Mouse (Mus musculus) cortical plate, adult 2 months (tissue): ENCODE results near the gene Lman1l. TPM values are rescaled to one million over a fixed set of nuclear protein-coding genes. Genes with fewer than 3 reads are reported as not detected.
A peak's percentile ranks its signal among the peaks of the same experiment; 100 is the strongest.

Experiments used
- H3K27ac ChIP-seq: fragments of 200-500 bp; 2 replicates; pipeline ENCODE4 v1.5.1; 2012; ENCODE audit warnings: low read length, control low read depth, inconsistent platforms; ENCODE audit not compliant: insufficient read depth
- H3K4me1 ChIP-seq: fragments of 200-500 bp; 2 replicates; pipeline ENCODE4 v1.6.1; 2011; ENCODE audit warnings: low read length; ENCODE audit not compliant: control insufficient read depth, insufficient read depth
- H3K4me3 ChIP-seq: fragments of 200-500 bp; 2 replicates; pipeline ENCODE4 v1.5.1; 2011; ENCODE audit warnings: mild to moderate bottlenecking, low read length, control low read depth; ENCODE audit not compliant: insufficient read depth
- CTCF ChIP-seq: fragments of 200-500 bp; IDR thresholded peaks from 2 replicates; pipeline ENCODE4 v1.5.1; 2011; ENCODE audit warnings: mild to moderate bottlenecking, control low read depth, low read length; ENCODE audit not compliant: insufficient read depth; ENCODE audit errors: extremely low read depth
- POLR2A ChIP-seq: fragments of 200-500 bp; IDR thresholded peaks from 2 replicates; pipeline ENCODE4 v1.6.1; 2011; ENCODE audit warnings: mild to moderate bottlenecking, low read length, control low read depth; ENCODE audit not compliant: insufficient read depth; ENCODE audit errors: extremely low read depth
- polyA plus RNA-seq: library from polyadenylated mRNA; depleted of rRNA; stranded (reverse); fragments of >200 nt; gene quantifications from 2 replicates; pipeline ENCODE4 v1.2.3, GENCODE M21; 2012

Lman1l gene
- polyA plus RNA-seq, 1 experiment, result not detected

GRCm38 (mm10) chr9:57605503-57605902 lies 15.1 kb downstream of the Lman1l start:
- Histone ChIP-seq H3K4me3 (peak overlapping the region; percentile 3; the same call in 1 of the 2 replicates), H3K4me1 (peaks cover 3% of the 10 kb centered on the region; the same call in 1 of the 2 replicates), H3K27ac (no peak overlapping the region)
- TF ChIP-seq CTCF (no peak), POLR2A (no peak)

- Histone ChIP-seq H3K27ac (no peak overlapping the region), H3K4me1 (peaks cover 3% of the 10 kb centered on the region; the same call in 1 of the 2 replicates), H3K4me3 (no peak overlapping the region; the same call in 1 of the 2 replicates)
- TF ChIP-seq POLR2A (no peak), CTCF (no peak)
These were observed 15.7 kb downstream of the Lman1l start for GRCm38 (mm10) chr9:57604875-57605274.

GRCm38 (mm10) chr9:57602098-57602497 lies 18.5 kb downstream of the Lman1l start:
- H3K27ac ChIP-seq, result no peak overlapping the region
- TF ChIP-seq CTCF, result no peak
- TF ChIP-seq POLR2A, result no peak
- H3K4me3 ChIP-seq, result no peak overlapping the region
- H3K4me1 ChIP-seq, result peaks cover 3% of the 10 kb centered on the region; the same call in 1 of the 2 replicates

- Histone ChIP-seq H3K27ac (no peak overlapping the region), H3K4me3 (no peak overlapping the region), H3K4me1 (peaks cover 3% of the 10 kb centered on the region; the same call in 1 of the 2 replicates)
- no peak for TF ChIP-seq POLR2A
- no peak for TF ChIP-seq CTCF
These were observed 19.2 kb downstream of the Lman1l start for GRCm38 (mm10) chr9:57601353-57601706.

- TF ChIP-seq CTCF, result no peak
- no peak for TF ChIP-seq POLR2A
- H3K4me3 ChIP-seq, result no peak overlapping the region
- H3K4me1 ChIP-seq, result peaks cover 3% of the 10 kb centered on the region; the same call in 1 of the 2 replicates
- no peak overlapping the region for H3K27ac ChIP-seq
These were observed 19.8 kb downstream of the Lman1l start for GRCm38 (mm10) chr9:57600620-57601352.

DNA sequence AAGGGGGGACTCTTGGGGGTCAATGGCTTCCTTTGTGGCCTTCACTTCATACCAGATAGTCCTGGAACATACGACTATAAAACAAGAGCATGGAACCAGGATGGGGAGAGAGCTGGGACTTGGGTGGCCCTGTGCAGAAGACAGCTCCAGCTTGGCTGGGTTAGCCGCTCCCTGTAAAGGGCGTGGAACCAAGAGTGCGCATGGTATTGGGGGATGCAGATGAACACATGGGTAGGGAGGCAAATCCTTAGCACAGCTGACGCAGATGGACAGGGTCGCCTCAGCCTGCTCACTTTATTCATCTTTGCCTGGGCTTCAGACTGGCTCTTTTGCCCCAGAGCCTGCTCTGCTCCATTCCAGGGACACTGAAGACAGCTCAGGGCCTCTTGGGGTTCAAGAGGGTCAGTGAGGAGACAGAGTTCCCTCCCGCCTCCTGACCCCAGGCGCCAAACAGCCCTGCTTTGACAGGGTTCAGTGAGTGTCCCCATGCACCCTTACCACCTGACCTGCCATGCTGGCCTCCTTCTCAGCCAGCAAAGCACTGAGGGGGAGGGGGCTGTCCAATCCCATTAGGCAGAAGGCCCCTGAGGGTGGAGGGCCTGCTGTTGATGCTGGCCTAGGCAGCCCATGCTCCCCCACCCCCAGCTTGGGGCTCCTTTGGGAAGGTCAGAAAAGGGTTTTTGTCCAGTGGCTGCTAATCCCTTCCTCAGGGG lies 21.6 kb downstream of the Lman1l start:
- TF ChIP-seq POLR2A (no peak), CTCF (no peak)
- Histone ChIP-seq H3K4me1 (peaks cover 3% of the 10 kb centered on the region; the same call in 1 of the 2 replicates), H3K4me3 (no peak overlapping the region), H3K27ac (no peak overlapping the region)

DNA sequence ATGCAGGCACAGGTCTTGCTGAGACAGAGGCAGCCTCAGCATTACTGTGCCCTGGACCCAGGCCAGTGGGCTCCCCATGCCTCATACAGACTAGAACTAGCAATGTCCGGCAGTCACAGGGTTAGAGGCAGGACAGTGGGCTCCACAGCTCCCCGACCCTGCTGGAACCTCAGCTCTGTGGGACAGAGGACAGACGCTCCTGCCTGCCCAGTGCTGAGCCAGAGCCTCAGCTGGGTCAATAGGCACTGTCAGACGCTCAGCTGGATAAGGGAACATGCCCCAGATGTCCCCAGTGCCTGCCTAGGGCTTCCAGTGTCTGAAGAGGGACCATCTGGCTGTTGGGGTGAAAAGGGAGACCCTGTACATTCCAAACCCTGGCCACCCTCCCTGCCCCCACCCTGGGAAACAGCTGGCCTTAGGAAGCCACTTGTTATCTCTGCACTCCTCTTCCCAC lies 22.6 kb downstream of the Lman1l start:
- Histone ChIP-seq H3K4me3 (no peak overlapping the region), H3K4me1 (peaks cover 3% of the 10 kb centered on the region; the same call in 1 of the 2 replicates), H3K27ac (no peak overlapping the region)
- no peak for TF ChIP-seq POLR2A
- no peak for TF ChIP-seq CTCF

DNA sequence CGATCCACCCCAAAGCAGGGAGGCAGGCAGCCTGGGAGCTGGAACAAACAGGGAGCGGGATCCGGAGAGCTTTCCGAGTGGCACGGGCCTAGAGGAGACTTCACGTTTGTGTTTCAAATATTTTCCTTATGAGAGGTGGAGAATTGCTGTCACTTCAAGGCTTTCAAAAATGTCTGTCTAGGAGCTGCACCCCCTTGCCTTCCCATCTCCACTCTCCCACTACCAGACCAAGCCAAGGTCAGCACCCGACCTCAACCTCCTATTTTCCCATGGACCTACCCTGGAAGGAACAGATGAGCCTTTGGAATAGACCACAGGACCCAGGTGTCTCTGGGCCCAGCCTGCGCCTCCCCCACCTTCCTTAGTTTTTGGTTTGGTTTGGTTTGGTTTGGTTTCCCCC lies 23.3 kb downstream of the Lman1l start:
- no peak overlapping the region for H3K27ac ChIP-seq
- H3K4me3 ChIP-seq, result no peak overlapping the region
- H3K4me1 ChIP-seq, result peaks cover 3% of the 10 kb centered on the region; the same call in 1 of the 2 replicates
- TF ChIP-seq CTCF, result no peak
- no peak; the same call in 1 of the 2 replicates for TF ChIP-seq POLR2A

GRCm38 (mm10) chr9:57594174-57594509 lies 26.4 kb downstream of the Lman1l start:
- Histone ChIP-seq H3K4me1 (no peaks in the 10 kb centered on the region), H3K27ac (no peak overlapping the region), H3K4me3 (no peak overlapping the region)
- TF ChIP-seq POLR2A (no peak), CTCF (no peak)
